Mouse (Mus musculus): Measurements from ENCODE around the gene Ptprg. TPM values are rescaled to one million over a fixed set of nuclear protein-coding genes. Genes with fewer than 3 reads are reported as not detected.

The Ptprg gene
- polyA plus RNA-seq, 2 experiments: 0.69 to 1.4 TPM

GRCm38 (mm10) chr14:12011766-12012165 is 458.4 kb downstream of the Ptprg start:
- Histone ChIP-seq H3K27ac (no peak overlapping the region), H3K9me3 (ENCODE audit: control insufficient read depth, low read length) (no peaks in the 10 kb centered on the region), H3K27me3 (ENCODE audit: control insufficient read depth, insufficient read depth, low read length) (no peaks in the 10 kb centered on the region), H3K9ac (replicated peaks) (no peak overlapping the region), H3K36me3 (replicated peaks; ENCODE audit: control insufficient read depth, insufficient read depth, low read depth) (no peaks in the 10 kb centered on the region), H3K4me1 (replicated peaks; ENCODE audit: control insufficient read depth in 2 of 2, insufficient read depth in 2 of 2, low read length in 1 of 2) (no peaks in the 10 kb centered on the region), H3K4me2 (ENCODE audit: low read depth) (no peak overlapping the region), H3K4me3 (ENCODE audit: insufficient read depth in 1 of 2, low read depth in 2 of 2, low read length in 2 of 2) (no peak overlapping the region)
- 50% methylated on average over 5 of the region's 5 CpGs for WGBS (ENCODE audit: insufficient replicate concordance)
- ATAC-seq (ENCODE audit: insufficient read depth) (no peak), DNase-seq (ENCODE audit: low read depth in 3 of 3, low spot score in 3 of 3) (no peak)
- TF ChIP-seq CTCF (IDR thresholded peaks at IDR 0.05; ENCODE audit: low read depth): no peak
- TF ChIP-seq EP300 (IDR thresholded peaks at IDR 0.05; ENCODE audit: low read depth): no peak

DNA sequence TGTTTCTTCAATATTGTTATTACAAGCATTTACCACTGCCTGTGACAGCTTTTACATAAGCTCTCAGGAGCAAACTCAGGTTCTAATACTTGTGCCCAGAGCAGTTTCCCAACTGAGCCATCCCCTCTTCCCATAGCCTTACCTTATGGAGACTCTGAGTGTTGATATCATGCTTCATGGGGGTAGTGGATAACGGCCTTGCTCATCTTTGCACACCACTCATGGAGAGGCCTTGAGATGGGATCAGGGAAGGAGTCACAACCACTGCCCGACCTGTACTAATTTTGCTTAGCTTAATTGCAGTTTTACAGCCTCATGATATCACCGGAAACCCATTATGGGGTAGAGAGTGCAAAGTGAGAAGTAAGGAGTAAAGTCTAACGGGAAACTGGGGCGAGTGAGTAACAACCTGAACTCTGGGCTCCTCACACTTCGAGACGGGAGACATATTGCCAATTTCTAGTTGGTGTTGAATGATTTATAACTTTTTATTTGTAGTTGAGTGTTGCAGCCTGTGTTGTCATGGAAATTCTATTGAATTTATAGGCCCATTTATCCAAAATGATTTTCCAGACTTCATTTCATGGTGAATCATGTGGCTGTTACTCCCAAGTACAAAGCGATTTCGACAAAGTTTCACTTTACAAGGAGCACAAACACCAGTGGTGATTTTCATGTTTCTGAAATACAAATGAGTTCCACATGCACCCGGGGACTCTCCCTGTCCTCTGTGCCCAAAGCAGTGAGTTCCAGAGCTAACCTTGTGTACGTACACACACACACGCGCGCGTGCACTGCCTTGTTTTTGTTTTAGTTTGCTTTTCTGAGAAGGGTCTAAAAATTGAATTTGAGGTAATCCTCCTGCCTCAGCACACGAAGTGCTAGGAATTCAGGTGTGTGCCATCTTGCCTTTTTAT is 472.7 kb downstream of the Ptprg start:
- Histone ChIP-seq H3K4me2 (ENCODE audit: low read depth) (no peak overlapping the region), H3K4me1 (replicated peaks; ENCODE audit: control insufficient read depth in 2 of 2, insufficient read depth in 2 of 2, low read length in 1 of 2) (no peaks in the 10 kb centered on the region), H3K4me3 (ENCODE audit: insufficient read depth in 1 of 2, low read depth in 2 of 2, low read length in 2 of 2) (no peak overlapping the region), H3K27me3 (ENCODE audit: control insufficient read depth, insufficient read depth, low read length) (no peaks in the 10 kb centered on the region), H3K27ac (no peak overlapping the region), H3K9me3 (ENCODE audit: control insufficient read depth, low read length) (no peaks in the 10 kb centered on the region), H3K9ac (replicated peaks) (no peak overlapping the region), H3K36me3 (replicated peaks; ENCODE audit: control insufficient read depth, insufficient read depth, low read depth) (no peaks in the 10 kb centered on the region)
- 66% methylated on average over 16 of the region's 16 CpGs for WGBS (ENCODE audit: insufficient replicate concordance)
- TF ChIP-seq CTCF (IDR thresholded peaks at IDR 0.05; ENCODE audit: low read depth): no peak
- TF ChIP-seq EP300 (IDR thresholded peaks at IDR 0.05; ENCODE audit: low read depth): no peak
- DNase-seq (ENCODE audit: low read depth in 3 of 3, low spot score in 3 of 3) (no peak), ATAC-seq (ENCODE audit: insufficient read depth) (no peak)

GRCm38 (mm10) chr14:12027247-12027646 is 473.9 kb downstream of the Ptprg start:
- Histone ChIP-seq H3K4me1 (replicated peaks; ENCODE audit: control insufficient read depth in 2 of 2, insufficient read depth in 2 of 2, low read length in 1 of 2) (no peaks in the 10 kb centered on the region), H3K9ac (replicated peaks) (no peak overlapping the region), H3K27ac (no peak overlapping the region), H3K4me3 (ENCODE audit: insufficient read depth in 1 of 2, low read depth in 2 of 2, low read length in 2 of 2) (no peak overlapping the region), H3K36me3 (replicated peaks; ENCODE audit: control insufficient read depth, insufficient read depth, low read depth) (no peaks in the 10 kb centered on the region), H3K9me3 (ENCODE audit: control insufficient read depth, low read length) (no peaks in the 10 kb centered on the region), H3K27me3 (ENCODE audit: control insufficient read depth, insufficient read depth, low read length) (no peaks in the 10 kb centered on the region), H3K4me2 (ENCODE audit: low read depth) (no peak overlapping the region)
- DNase-seq (ENCODE audit: low read depth in 3 of 3, low spot score in 3 of 3) (no peak), ATAC-seq (ENCODE audit: insufficient read depth) (no peak)
- 65% methylated on average over 8 of the region's 8 CpGs for WGBS (ENCODE audit: insufficient replicate concordance)
- no peak for TF ChIP-seq CTCF (IDR thresholded peaks at IDR 0.05; ENCODE audit: low read depth)
- TF ChIP-seq EP300 (IDR thresholded peaks at IDR 0.05; ENCODE audit: low read depth): no peak

DNA sequence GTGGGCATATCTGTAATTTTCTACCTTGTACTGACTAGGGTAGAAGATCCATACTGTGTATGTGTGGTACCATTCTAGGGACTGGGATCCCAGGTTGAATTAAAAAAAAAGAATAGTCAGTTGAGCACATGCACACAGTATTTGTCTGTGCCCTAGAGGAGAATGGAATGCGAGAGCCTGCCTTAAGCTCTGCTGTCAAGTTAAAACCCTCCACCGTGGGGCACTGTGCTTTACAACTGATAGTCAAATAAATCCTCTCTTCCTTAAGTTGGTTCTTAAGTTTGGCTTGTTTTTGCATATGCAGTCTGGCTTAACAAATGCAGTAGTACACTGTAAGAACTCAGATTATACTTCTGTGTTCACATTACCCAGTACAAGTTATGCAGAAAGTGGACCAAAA is 476.6 kb downstream of the Ptprg start:
- no peak overlapping the region for H3K4me2 ChIP-seq (ENCODE audit: low read depth)
- no peak overlapping the region for H3K4me3 ChIP-seq (ENCODE audit: insufficient read depth in 1 of 2, low read depth in 2 of 2, low read length in 2 of 2)
- H3K27ac ChIP-seq: no peak overlapping the region
- 52% methylated on average over 2 of the region's 2 CpGs for WGBS (ENCODE audit: insufficient replicate concordance)
- H3K27me3 ChIP-seq (ENCODE audit: control insufficient read depth, insufficient read depth, low read length): no peaks in the 10 kb centered on the region
- no peak for ATAC-seq (ENCODE audit: insufficient read depth)
- no peaks in the 10 kb centered on the region for H3K4me1 ChIP-seq (replicated peaks; ENCODE audit: control insufficient read depth in 2 of 2, insufficient read depth in 2 of 2, low read length in 1 of 2)
- no peak for TF ChIP-seq EP300 (IDR thresholded peaks at IDR 0.05; ENCODE audit: low read depth)
- TF ChIP-seq CTCF (IDR thresholded peaks at IDR 0.05; ENCODE audit: low read depth): no peak
- H3K9me3 ChIP-seq (ENCODE audit: control insufficient read depth, low read length): no peaks in the 10 kb centered on the region
- no peaks in the 10 kb centered on the region for H3K36me3 ChIP-seq (replicated peaks; ENCODE audit: control insufficient read depth, insufficient read depth, low read depth)
- H3K9ac ChIP-seq (replicated peaks): no peak overlapping the region
- no peak for DNase-seq (ENCODE audit: low read depth in 3 of 3, low spot score in 3 of 3)

DNA sequence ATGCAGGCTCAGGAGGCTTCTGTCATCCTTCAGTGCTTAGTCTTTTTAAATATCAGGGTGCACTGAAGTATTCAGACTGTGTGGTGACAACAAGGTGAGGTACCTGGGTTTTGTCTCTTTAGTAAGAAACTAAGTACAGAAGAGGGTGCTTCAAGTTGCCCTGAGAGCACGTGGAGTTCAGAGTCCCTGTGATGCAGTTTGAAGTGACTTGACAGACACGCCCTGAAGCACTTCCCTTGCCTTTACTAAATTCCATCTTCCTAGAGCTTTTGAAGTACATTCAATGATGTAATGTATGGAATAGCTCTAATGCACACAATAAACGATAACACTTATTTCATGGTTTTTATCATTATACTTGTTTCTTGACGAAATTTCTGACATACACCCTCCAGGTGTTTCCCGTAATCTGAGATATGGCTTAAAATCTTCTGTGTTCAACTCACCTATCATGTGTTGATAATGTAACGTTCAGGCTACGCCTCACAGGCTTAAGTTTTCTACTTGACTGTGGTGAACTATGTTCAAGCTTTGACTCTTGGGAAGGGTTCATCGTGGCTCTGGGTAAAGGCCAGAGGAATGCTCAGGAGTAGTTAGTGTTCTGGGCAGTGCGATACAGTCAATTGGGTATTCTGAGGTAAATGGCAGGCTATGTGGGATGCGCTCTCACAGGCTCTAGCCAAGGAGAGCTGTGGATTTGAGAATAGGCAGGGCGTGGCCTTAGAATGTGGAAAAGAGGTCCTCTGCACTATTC is 483.4 kb downstream of the Ptprg start:
- Histone ChIP-seq H3K36me3 (replicated peaks; ENCODE audit: control insufficient read depth, insufficient read depth, low read depth) (no peaks in the 10 kb centered on the region), H3K9ac (replicated peaks) (no peak overlapping the region), H3K4me2 (ENCODE audit: low read depth) (no peak overlapping the region), H3K4me1 (replicated peaks; ENCODE audit: control insufficient read depth in 2 of 2, insufficient read depth in 2 of 2, low read length in 1 of 2) (no peaks in the 10 kb centered on the region), H3K27ac (no peak overlapping the region), H3K9me3 (ENCODE audit: control insufficient read depth, low read length) (no peaks in the 10 kb centered on the region), H3K4me3 (ENCODE audit: insufficient read depth in 1 of 2, low read depth in 2 of 2, low read length in 2 of 2) (no peak overlapping the region), H3K27me3 (ENCODE audit: control insufficient read depth, insufficient read depth, low read length) (no peaks in the 10 kb centered on the region)
- ATAC-seq (ENCODE audit: insufficient read depth) (no peak), DNase-seq (ENCODE audit: low read depth in 3 of 3, low spot score in 3 of 3) (no peak)
- WGBS (ENCODE audit: insufficient replicate concordance): 70% methylated on average over 11 of the region's 11 CpGs
- TF ChIP-seq EP300 (IDR thresholded peaks at IDR 0.05; ENCODE audit: low read depth) (no peak), CTCF (IDR thresholded peaks at IDR 0.05; ENCODE audit: low read depth) (no peak)
